Mouse (Mus musculus) thymus, adult 2 months (tissue): Measurements from ENCODE around the gene Fbxo42.

Source experiments
- CTCF ChIP-seq: fragments of 200-500 bp; IDR thresholded peaks from 2 replicates; pipeline ENCODE4 v1.5.1; 2012; ENCODE audit warnings: mild to moderate bottlenecking, control low read depth, low read length, moderate library complexity, borderline replicate concordance; ENCODE audit not compliant: control insufficient read depth, poor library complexity, insufficient read depth; ENCODE audit errors: extremely low read depth
- POLR2A ChIP-seq: fragments of 200-500 bp; IDR thresholded peaks from 2 replicates; pipeline ENCODE4 v1.6.1; 2012; ENCODE audit warnings: mild to moderate bottlenecking, low read length, control low read depth, moderate library complexity; ENCODE audit not compliant: control insufficient read depth, poor library complexity, insufficient read depth; ENCODE audit errors: extremely low read depth

DNA sequence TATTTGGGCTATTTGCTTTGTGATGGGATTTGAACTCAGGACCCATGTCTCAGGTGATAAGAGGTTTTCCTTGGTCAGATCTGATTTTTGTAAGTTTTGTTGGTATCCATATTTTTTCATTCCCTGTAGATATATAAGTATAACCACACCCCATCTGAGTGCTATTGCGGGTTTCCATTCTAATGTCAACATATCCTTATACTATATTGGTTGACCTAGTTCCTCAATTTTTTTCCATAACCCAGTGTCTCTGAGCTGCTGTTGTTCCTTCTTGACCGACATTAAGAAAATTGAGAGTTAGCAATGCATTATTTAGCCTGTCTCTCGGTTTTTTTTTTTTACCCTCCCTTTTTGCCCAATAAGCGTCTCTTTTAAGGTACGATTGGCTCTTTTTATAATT, 75.0 kb downstream of the Fbxo42 start:
- TF ChIP-seq POLR2A: no peak
- no peak for TF ChIP-seq CTCF
